Mouse (Mus musculus): ENCODE measurements around the gene Plekha6. TPM values are rescaled to one million over a fixed set of nuclear protein-coding genes. Genes with fewer than 3 reads are reported as not detected.

The Plekha6 gene
- polyA plus RNA-seq (2014; fragmentation: Illumina TruSeq; extraction: RNeasy Lipid Tissue Mini Kit (QIAGEN cat#74804); ENCODE audit: low read depth, low replicate concordance) = 9.7 TPM

DNA sequence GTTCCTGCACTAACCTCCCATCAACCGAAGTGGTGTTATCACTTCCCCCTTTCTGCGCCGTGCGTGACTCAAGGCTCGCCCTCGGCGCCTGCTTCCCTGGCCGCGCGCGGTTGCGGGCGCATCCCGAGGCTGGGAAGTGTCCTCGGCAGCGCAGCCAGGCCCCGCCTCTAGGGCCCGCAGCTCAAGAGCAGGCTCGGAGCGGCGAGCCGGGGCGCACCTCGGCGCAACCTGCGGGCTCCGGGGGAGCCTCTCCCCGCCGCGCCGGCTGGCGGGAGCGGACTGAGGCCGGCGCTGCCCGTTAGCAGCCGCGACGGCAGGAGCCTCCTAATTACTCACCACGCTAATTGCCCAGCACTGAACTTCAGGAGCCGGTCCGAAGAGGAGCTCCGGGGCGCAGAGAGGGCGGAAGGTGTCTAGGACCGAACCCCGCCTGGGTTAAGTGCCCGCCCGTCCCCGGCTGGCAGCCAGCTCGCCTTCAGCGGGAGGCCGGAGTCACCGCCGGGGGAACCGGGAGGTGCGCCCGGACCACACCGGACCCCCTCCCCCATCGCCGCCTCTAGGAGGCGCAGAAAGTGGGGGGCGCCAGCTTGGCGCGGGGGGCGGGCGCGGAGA, at the start of gene Plekha6:
Gene Plekha6, plus strand, starts transcription at position 391 of the 612 bp plus-strand sequence.

DNA sequence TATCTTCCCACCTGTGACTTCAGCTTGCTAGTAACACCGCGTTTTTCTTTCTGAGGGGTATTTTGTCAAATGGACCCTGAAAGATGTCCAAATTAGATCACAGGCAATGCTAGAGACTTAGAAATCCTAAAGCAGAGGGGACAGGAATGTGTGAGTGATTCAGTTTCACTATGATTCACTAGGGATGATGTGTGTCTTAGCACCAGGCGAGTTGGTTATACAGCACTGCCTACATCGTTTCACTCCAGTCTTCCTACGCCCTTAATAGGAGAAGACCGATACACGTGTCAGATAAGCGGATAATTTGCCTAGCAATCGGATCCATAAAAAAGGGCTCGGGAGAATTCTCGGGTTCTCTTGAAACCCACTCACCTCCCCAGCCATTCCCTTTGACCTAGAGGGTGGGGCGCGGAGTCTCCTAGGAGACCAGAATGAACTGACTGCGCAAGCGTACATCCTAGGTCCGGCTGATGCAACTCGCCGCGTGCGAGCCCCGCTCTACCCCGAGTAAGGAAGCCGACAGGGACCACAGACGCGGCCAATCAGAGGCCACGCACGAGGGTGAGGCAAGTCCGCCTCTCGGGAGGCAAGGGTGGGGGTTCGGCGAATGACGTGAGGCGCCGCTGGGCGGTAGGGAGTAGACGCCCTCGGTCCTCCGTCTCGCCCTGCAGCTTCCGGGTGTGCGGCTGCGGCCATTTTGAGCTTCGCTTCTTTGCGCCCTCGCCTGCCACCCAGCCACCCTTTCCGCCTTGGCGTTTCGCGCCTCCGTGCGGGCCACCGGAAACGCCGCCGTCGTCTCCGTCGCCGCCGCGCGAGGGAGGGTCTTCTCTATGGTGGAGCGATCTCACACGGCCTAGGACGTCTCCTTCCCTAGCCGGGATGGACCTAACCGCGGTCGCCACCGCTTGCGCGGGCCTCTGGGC, 33.1 kb upstream of the Plekha6 start, which contains the start of gene Ppp1r15b:
Gene Ppp1r15b, plus strand, starts transcription at position 506 of the 923 bp plus-strand sequence.

DNA sequence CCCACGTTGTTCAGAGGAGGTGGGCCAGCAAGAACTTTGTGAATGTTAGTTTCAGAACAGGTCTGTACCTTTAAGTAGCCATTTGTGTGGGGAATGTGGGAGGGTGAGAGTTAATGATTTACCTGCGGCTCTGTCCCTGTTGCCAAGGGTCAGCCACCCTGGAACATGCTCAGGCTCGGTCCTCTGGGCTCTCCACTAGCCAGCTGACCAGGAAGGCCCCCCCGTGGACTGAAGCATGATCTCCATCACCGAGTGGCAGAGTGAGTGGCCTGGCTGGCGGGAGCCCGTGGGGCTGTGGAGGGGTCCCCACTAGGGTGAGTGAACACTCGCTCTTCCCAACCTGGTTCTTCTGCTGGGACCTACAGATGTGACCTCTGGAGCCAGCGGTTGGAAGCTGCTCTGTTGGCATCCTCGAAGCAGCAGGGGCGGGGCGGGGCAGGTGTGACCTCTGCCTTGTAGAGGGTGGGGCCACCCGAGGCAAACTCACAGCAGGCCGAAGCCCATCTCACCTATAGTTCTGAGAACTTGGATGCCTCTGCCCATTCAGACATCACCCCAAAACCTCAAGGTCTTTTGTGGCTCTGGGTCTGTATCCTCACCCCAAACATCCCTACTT, 145.8 kb downstream of the Plekha6 start, which contains the start of gene Golt1a:
Gene Golt1a, plus strand, starts transcription at position 149 of the 616 bp plus-strand sequence.

DNA sequence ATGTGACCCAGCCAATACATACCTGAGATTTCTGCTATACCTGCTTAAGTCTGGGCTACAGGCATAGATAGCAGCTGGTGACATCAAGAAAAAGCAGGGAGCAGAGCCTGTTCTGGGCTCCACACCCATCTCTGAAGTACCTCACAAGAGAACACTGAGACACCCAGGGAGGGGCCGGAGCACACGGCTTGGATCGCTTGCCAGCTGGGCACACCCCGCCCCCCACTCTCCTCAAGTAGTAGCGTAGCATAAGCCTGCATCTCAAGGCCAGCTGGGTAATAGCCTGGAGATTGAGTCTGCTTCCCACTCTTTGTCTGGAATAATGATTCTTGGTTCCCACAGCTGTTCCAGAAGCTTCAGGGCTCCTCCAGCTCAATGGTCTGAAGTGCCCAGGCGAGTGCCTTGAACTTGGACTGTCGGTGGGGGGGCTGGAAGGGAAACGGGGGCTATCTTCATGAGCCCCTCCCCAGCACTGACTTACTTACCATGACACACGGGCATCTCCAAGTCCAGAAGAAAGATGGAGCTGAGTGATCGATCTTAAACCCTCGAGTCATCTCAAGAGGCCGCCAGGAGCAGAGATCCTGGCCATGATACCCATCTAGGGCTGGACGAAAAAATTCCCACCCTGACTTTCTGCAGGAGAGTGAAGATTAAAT, 157.4 kb downstream of the Plekha6 start, which contains the start of gene Kiss1:
Gene Kiss1, plus strand, starts transcription at position 609 of the 659 bp plus-strand sequence.

DNA sequence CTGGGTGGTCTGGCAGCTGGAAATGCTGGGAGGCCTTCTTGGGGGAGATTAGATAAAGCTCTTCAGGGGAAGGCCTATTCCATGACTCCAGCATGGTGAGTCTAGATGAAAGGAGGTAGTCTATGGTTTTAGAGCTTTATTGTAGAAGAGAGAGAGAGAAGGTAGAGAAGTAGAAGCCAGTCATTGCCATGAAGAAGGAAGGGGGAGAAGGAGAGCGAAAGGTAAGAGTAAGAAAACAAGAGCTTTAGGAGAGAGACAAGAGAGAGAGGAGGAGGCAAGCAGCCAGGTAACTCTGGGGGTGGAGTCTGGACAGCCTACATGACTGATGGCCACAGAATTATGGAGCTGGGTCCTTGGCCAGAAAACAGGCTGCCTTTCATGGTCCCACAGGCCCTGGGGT, 186.2 kb downstream of the Plekha6 start, which contains the start of gene Ren1:
Gene Ren1, plus strand, starts transcription at position 301 of the 400 bp plus-strand sequence.

Other genes with a start within 250 kb of the Plekha6 start
- gene Mdm4, start 133.6 kb upstream of the Plekha6 start, polyA plus RNA-seq (2014; fragmentation: Illumina TruSeq; extraction: RNeasy Lipid Tissue Mini Kit (QIAGEN cat#74804); ENCODE audit: low read depth, low replicate concordance) = 36.1 TPM
- gene Pik3c2b, start 118.5 kb upstream of the Plekha6 start, polyA plus RNA-seq (2014; fragmentation: Illumina TruSeq; extraction: RNeasy Lipid Tissue Mini Kit (QIAGEN cat#74804); ENCODE audit: low read depth, low replicate concordance) = 1.9 TPM
- gene Ppp1r15b, start 33.1 kb upstream of the Plekha6 start, polyA plus RNA-seq (2014; fragmentation: Illumina TruSeq; extraction: RNeasy Lipid Tissue Mini Kit (QIAGEN cat#74804); ENCODE audit: low read depth, low replicate concordance) = 75.1 TPM
- gene Golt1a, start 145.6 kb downstream of the Plekha6 start, polyA plus RNA-seq (2014; fragmentation: Illumina TruSeq; extraction: RNeasy Lipid Tissue Mini Kit (QIAGEN cat#74804); ENCODE audit: low read depth, low replicate concordance) = 3.9 TPM
- not detected for gene Kiss1, start 157.7 kb downstream of the Plekha6 start, polyA plus RNA-seq (2014; fragmentation: Illumina TruSeq; extraction: RNeasy Lipid Tissue Mini Kit (QIAGEN cat#74804); ENCODE audit: low read depth, low replicate concordance)
- gene Ren1, start 186.3 kb downstream of the Plekha6 start, polyA plus RNA-seq (2014; fragmentation: Illumina TruSeq; extraction: RNeasy Lipid Tissue Mini Kit (QIAGEN cat#74804); ENCODE audit: low read depth, low replicate concordance) = not detected
- 145 TPM for gene Etnk2, start 199.4 kb downstream of the Plekha6 start, polyA plus RNA-seq (2014; fragmentation: Illumina TruSeq; extraction: RNeasy Lipid Tissue Mini Kit (QIAGEN cat#74804); ENCODE audit: low read depth, low replicate concordance)